Mouse (Mus musculus): ENCODE measurements around the gene Bmp10. TPM values are rescaled to one million over a fixed set of nuclear protein-coding genes. Genes with fewer than 3 reads are reported as not detected.

Bmp10 gene
- total and polyA plus RNA-seq, 2 experiments from 2014 or later: not detected

DNA sequence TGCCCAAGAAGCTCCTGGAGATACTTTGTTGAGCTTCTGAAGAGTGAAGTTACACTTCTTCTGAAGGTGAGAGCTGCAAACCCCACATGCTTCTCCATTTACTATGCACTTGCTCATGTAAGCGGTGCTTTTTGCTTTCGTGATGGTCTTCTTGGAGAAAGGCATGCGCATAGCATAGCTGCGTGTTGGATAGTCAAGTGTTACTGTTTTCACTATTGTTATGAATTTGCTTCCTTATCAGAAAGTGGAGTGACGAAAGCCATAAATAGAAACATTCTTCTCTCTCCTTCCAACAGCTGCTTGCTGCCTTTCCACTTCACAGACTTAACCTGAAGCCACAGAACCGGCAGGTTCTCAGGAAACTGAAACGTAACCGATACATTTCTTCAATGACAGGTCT, 8.0 kb downstream of the Bmp10 start:
- no peaks in the 10 kb centered on the region for H3K4me1 ChIP-seq (ENCODE audit: insufficient read depth, low read length)
- H3K4me3 ChIP-seq (ENCODE audit: low read depth, low read length): no peak overlapping the region
- H3K9ac ChIP-seq (replicated peaks; ENCODE audit: low read length, poor library complexity, severe bottlenecking): no peak overlapping the region
- WGBS: 87% methylated on average over 8 of the region's 8 CpGs
- DNase-seq (ENCODE audit: low spot score) (no peak), ATAC-seq (ENCODE audit: low FRiP score) (no peak)
- no peaks in the 10 kb centered on the region for H3K9me3 ChIP-seq (ENCODE audit: low read length)
- no peaks in the 10 kb centered on the region for H3K36me3 ChIP-seq (ENCODE audit: insufficient read depth, low read length)
- H3K27ac ChIP-seq (ENCODE audit: low read depth, low read length): no peak overlapping the region
- H3K27me3 ChIP-seq (ENCODE audit: insufficient read depth, low read length): no peaks in the 10 kb centered on the region
- TF ChIP-seq CTCF (IDR thresholded peaks at IDR 0.05): no peak
- H3K4me2 ChIP-seq (ENCODE audit: low read depth, low read length, poor library complexity, severe bottlenecking): no peak overlapping the region

DNA sequence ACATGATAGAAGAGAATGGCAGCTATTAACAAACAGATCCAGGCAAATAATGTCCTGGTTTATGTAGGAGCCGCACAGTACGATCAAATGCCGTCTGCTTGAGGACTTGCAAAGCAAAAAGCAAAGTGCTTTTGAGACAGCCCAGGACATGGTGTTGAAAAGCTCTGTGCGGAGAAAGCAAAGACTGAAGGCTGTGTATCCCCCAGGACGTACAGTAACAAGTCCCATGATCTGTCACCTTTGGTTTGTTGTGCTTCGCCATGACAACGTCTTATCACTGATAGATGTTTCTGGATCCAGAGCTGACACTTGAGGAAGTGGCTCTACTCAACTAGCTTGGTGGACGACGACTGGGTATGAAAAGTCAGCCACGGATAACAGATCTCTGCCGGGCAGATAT, 14.5 kb downstream of the Bmp10 start:
- no peak for ATAC-seq (ENCODE audit: low FRiP score)
- DNase-seq (ENCODE audit: low spot score): no peak
- WGBS: 88% methylated on average over 11 of the region's 11 CpGs

DNA sequence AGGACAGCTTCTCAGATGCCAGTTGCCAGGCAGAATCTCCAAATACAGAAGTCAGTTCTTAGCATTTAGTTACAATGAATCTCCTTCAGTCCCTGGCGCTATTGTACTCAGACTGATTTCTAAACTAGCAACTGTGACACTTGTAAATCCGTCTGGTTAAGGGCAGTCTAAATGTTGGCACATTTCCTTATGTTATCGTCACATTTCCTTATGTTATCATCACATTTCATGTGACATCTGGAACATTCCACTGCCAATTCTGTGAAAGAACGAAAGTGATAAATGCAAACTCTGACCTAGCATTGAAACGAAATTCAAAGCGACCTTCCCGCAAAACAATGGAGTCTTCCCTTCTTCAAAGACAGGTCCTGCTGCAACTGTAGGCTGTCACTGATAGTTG, 16.4 kb downstream of the Bmp10 start:
- H3K4me1 ChIP-seq (ENCODE audit: insufficient read depth, low read length): no peaks in the 10 kb centered on the region
- no peak overlapping the region for H3K27ac ChIP-seq (ENCODE audit: low read depth, low read length)
- H3K4me3 ChIP-seq (ENCODE audit: low read depth, low read length): no peak overlapping the region
- WGBS: 69% methylated on average over 7 of the region's 7 CpGs
- H3K9ac ChIP-seq (replicated peaks; ENCODE audit: low read length, poor library complexity, severe bottlenecking): no peak overlapping the region
- no peak overlapping the region for H3K4me2 ChIP-seq (ENCODE audit: low read depth, low read length, poor library complexity, severe bottlenecking)
- H3K36me3 ChIP-seq (ENCODE audit: insufficient read depth, low read length): no peaks in the 10 kb centered on the region
- no peaks in the 10 kb centered on the region for H3K27me3 ChIP-seq (ENCODE audit: insufficient read depth, low read length)
- TF ChIP-seq CTCF (IDR thresholded peaks at IDR 0.05): no peak
- ATAC-seq (ENCODE audit: low FRiP score) (no peak), DNase-seq (ENCODE audit: low spot score) (no peak)
- no peaks in the 10 kb centered on the region for H3K9me3 ChIP-seq (ENCODE audit: low read length)

More for the DNA sequence above, 14.5 kb downstream of the Bmp10 start:
- no peaks in the 10 kb centered on the region for H3K36me3 ChIP-seq (ENCODE audit: insufficient read depth, low read length)
- H3K27ac ChIP-seq (ENCODE audit: low read depth, low read length): no peak overlapping the region
- no peak overlapping the region for H3K4me3 ChIP-seq (ENCODE audit: low read depth, low read length)
- no peaks in the 10 kb centered on the region for H3K27me3 ChIP-seq (ENCODE audit: insufficient read depth, low read length)
- no peak overlapping the region for H3K9ac ChIP-seq (replicated peaks; ENCODE audit: low read length, poor library complexity, severe bottlenecking)
- no peak for TF ChIP-seq CTCF (IDR thresholded peaks at IDR 0.05)
- H3K9me3 ChIP-seq (ENCODE audit: low read length): no peaks in the 10 kb centered on the region
- H3K4me2 ChIP-seq (ENCODE audit: low read depth, low read length, poor library complexity, severe bottlenecking): no peak overlapping the region
- no peaks in the 10 kb centered on the region for H3K4me1 ChIP-seq (ENCODE audit: insufficient read depth, low read length)

DNA sequence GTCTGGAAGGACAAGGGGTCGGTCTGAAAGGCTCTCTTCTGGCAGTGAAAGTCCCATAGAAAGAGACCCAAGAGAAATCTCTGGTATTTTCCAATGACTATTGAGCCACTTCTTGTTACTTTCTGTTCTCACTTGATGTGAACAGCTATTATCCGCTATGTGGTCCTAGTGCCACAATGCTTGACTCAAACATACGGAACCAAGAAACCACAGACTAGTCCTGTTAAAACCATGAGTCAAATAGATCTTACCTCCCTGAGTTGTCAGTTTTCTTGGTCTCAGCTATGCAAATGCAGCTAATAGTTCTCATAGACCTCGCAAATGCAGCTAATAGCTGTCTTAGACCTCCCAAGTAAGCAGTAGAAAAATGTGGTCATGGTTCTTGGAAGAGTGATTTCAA, 18.4 kb downstream of the Bmp10 start:
- H3K9ac ChIP-seq (replicated peaks; ENCODE audit: low read length, poor library complexity, severe bottlenecking): no peak overlapping the region
- DNase-seq (ENCODE audit: low spot score) (no peak), ATAC-seq (ENCODE audit: low FRiP score) (no peak)
- no peak overlapping the region for H3K4me2 ChIP-seq (ENCODE audit: low read depth, low read length, poor library complexity, severe bottlenecking)
- H3K9me3 ChIP-seq (ENCODE audit: low read length): no peaks in the 10 kb centered on the region
- H3K36me3 ChIP-seq (ENCODE audit: insufficient read depth, low read length): no peaks in the 10 kb centered on the region
- H3K27me3 ChIP-seq (ENCODE audit: insufficient read depth, low read length): no peaks in the 10 kb centered on the region
- no peaks in the 10 kb centered on the region for H3K4me1 ChIP-seq (ENCODE audit: insufficient read depth, low read length)
- WGBS: 97% methylated on average over 4 of the region's 4 CpGs
- no peak for TF ChIP-seq CTCF (IDR thresholded peaks at IDR 0.05)
- no peak overlapping the region for H3K4me3 ChIP-seq (ENCODE audit: low read depth, low read length)
- no peak overlapping the region for H3K27ac ChIP-seq (ENCODE audit: low read depth, low read length)

DNA sequence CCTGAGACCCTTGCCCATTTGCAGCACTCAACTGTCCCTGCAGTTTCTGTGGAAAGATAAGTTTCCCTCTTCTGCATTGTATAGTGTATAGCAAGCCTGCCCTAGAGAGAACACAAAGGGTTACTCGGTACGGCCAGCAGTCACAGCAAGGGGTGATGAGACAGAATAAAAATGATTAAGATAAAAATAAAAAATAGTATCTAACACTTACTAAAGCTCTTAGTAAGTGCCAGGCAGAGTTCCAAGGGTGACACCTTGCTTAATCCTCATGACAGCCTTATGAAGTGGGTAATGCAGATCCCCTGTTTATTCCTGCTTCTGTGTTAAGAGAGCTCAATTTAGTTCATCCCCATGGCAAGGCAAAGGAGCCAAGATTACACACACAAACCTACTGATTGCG, 20.7 kb downstream of the Bmp10 start:
- Histone ChIP-seq H3K4me3 (ENCODE audit: low read depth, low read length) (no peak overlapping the region), H3K9ac (replicated peaks; ENCODE audit: low read length, poor library complexity, severe bottlenecking) (no peak overlapping the region), H3K27ac (ENCODE audit: low read depth, low read length) (no peak overlapping the region), H3K9me3 (ENCODE audit: low read length) (no peaks in the 10 kb centered on the region), H3K27me3 (ENCODE audit: insufficient read depth, low read length) (no peaks in the 10 kb centered on the region), H3K4me2 (ENCODE audit: low read depth, low read length, poor library complexity, severe bottlenecking) (no peak overlapping the region), H3K4me1 (ENCODE audit: insufficient read depth, low read length) (no peaks in the 10 kb centered on the region), H3K36me3 (ENCODE audit: insufficient read depth, low read length) (no peaks in the 10 kb centered on the region)
- ATAC-seq (ENCODE audit: low FRiP score) (no peak), DNase-seq (ENCODE audit: low spot score) (no peak)
- no peak for TF ChIP-seq CTCF (IDR thresholded peaks at IDR 0.05)
- 72% methylated on average over 3 of the region's 3 CpGs for WGBS

DNA sequence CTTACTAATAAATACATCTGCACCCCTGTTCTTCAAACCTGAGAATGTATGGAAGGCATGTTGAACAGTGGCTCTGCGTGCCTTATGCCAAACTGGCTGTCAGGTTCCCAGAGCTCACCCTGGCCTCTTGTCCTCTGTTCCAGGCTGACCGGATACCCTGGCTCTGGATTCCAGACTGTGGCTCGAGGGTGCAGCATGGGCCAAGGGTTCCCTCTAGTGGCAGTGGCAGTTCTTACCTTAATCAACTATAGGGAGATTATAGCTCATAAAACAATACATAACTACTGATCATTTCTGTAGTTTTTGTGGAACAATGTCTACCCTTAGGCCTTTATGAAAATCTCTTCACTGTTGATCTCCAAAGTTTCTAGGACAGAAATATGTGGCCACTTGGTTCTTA, 22.2 kb downstream of the Bmp10 start:
- Histone ChIP-seq H3K4me3 (ENCODE audit: low read depth, low read length) (no peak overlapping the region), H3K4me2 (ENCODE audit: low read depth, low read length, poor library complexity, severe bottlenecking) (no peak overlapping the region), H3K9me3 (ENCODE audit: low read length) (no peaks in the 10 kb centered on the region), H3K27ac (ENCODE audit: low read depth, low read length) (no peak overlapping the region), H3K9ac (replicated peaks; ENCODE audit: low read length, poor library complexity, severe bottlenecking) (no peak overlapping the region), H3K27me3 (ENCODE audit: insufficient read depth, low read length) (no peaks in the 10 kb centered on the region), H3K4me1 (ENCODE audit: insufficient read depth, low read length) (no peaks in the 10 kb centered on the region), H3K36me3 (ENCODE audit: insufficient read depth, low read length) (no peaks in the 10 kb centered on the region)
- no peak for ATAC-seq (ENCODE audit: low FRiP score)
- peak; percentile 12 for DNase-seq (ENCODE audit: low spot score)
- TF ChIP-seq CTCF (IDR thresholded peaks at IDR 0.05): peak; percentile 59
- WGBS: 66% methylated on average over 3 of the region's 3 CpGs
